Mouse (Mus musculus) erythroblast, embryonic 14.5 days (primary cell): ENCODE measurements around the gene St7.

Experiments used
- GATA1 ChIP-seq: IDR thresholded peaks from 2 replicates; pipeline ENCODE4 v1.6.1; 2012; ENCODE audit warnings: low read length, inconsistent platforms, mixed read lengths
- TAL1 ChIP-seq: IDR thresholded peaks from 3 replicates; pipeline ENCODE4 v1.6.1; 2012; ENCODE audit warnings: low read length, inconsistent platforms, mixed read lengths

GRCm38 (mm10) chr6:17665348-17665747 is 27.4 kb upstream of the St7 start:
- no peak for TF ChIP-seq GATA1
- TF ChIP-seq TAL1 = no peak
